Mouse (Mus musculus) ES-CJ7 (cell line): Measurements from ENCODE around the gene Rbms1.

Source experiments
- DNase-seq: peaks from one replicate; pipeline ENCODE4 v3.0.0; 2011; ENCODE audit warnings: low read depth, low spot score

The Rbms1 gene

DNA sequence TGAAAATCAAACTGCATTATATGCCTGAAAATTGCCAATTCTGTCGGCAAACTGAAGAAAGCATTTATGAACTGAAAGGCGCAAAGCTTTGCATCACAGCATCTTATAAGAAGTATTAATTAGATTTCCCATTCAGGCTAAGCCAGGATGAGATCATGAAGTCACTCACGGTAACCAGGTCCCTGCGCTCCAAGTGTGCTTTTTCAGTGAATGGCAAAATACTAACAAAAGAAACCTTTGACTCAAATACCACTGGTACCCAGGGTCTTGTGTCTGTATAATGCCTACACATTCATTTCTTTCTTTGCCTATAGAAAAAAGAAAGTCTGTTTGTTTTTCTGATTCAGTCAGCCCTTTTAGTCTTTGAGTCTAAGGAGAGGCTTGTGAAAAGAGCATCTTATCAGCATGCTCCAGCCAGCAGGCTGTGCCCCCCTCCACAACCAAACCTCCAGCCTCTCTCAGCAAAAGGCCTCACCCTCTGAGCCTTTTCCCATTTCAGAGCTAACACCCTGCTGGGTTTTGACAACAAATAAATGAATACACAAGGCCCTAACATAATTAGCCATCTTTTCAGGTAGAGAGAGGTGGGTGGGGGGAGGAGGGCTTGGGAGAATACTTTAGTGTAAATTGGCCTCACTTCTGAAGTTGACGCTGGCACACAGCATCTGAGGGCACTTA is 83.7 kb downstream of the Rbms1 start:
- no peak for DNase-seq

DNA sequence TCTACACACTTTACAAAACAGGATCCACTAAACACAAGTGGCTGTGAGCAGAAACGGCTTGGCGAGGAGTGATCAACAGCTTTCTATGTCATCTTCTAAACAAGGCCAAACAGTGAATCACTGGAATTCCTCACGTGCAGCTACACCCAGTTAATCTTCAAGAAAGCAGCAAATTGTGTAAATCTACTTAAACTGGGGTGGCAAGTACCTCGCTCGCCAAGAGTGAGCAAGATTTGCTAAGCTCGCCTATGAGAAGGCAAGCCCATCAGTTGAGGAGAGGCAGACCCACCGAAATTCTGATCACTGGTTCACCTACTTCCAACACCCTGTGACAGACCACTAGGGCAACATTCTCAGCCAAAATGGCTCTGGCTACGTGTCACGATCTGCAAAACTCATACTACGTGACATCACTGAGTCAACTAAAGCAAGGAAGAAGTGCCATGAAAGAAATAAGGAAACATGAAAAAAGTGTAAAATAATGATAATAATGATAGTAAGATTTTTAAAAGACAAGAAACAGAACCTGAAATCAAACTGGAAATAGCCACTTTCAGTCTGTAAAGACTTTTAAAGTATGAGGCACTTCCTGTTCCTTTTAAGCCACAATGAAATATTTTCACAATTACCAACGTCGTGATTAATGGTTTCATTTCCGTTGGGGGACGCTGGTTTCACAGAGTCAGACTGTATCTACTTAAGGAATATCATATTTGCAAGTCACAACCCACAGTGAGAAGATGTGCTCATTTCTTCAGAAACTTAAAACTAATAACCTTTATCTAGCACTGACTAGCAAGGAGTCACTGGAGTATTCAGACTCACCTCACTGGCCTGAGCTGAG is 85.2 kb downstream of the Rbms1 start:
- no peak for DNase-seq

DNA sequence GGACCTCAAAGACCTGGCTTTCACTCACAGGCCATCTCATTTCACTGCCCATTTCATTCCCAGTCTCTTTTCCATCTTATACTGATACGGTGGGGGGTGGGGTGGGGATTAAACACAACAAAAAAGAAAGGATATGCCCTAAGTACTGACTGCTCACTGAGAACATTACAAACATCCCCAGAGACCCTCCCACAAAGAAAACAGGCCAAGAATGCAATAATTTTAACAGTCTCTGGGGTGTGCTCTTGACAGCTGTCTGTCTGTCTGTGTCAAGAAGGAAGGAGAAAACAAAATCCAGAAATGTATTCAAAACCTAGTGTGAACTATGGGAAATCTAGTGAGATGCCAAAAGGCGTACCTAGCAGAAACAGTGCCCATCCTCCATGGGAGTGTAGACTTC is 86.1 kb downstream of the Rbms1 start:
- DNase-seq = no peak

DNA sequence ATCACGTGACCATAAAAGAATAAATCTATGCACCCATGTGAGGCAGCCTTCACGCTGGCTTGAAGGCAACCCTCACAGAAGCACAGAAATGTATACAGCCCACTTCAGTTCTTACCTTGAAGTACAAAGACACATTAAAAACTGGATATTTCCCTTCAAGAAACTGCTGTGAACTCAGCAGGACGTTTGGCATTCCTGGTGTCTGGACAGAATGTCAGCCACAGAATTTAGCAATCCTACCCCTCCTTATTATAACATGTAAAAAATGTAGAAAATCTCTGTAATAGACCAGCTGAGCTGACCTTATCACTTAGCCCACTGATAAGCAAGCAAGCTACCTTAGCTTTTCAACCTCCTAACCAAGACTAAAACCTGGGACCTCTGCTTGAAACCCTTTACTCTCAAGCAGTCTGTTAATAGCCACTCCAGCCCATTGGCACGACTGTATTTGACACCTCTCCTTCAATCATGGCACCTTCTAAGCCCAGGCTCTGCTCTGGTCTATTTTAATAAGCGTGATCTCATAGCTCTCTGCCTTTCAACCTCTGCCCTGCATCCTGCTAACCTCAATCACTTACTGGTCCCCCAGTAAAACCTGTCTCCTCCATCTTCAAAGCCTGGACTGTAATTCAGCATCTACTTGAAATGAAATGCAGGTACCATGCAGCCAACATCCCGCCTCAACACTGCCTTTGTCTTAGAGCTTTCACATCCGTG is 90.7 kb downstream of the Rbms1 start:
- no peak for DNase-seq

DNA sequence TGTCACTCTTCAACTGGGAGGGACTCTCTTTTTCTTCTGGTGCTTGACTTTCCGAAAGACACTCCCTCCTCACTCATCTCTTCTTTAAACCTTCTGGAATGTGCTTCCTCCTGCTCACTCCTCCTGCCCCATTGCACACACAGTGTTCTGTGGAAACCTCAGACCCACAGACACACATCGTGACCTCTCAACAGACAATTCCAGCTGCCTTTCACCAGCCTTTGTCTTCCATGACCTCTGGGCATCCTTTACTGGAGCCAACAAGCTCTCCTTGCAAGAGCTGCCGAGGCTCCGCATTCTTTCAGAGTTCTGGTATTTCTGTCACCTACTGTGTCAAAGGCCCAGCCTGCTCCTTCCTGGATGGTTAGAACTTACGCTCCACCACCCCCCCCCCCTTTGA is 92.0 kb downstream of the Rbms1 start:
- peak; percentile 91 for DNase-seq

DNA sequence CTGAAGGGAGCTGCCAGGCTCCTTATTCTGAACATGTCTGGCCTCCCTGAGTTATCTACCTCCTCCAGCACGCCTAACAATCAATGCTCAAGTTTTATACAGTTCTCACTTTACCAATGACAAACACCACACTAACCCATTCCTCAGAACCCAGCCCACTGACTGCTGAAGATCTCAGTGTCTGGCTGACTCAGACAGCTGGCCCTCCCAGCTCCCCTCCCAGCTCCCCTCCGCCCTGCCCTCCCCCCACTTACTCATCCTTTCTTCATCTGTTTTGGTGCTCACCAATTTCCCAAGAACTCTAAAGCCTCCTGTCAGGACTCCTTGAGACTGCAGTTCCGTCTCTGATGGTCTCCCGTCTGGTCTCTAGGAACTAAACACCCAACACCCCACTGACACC is 92.5 kb downstream of the Rbms1 start:
- DNase-seq = no peak

DNA sequence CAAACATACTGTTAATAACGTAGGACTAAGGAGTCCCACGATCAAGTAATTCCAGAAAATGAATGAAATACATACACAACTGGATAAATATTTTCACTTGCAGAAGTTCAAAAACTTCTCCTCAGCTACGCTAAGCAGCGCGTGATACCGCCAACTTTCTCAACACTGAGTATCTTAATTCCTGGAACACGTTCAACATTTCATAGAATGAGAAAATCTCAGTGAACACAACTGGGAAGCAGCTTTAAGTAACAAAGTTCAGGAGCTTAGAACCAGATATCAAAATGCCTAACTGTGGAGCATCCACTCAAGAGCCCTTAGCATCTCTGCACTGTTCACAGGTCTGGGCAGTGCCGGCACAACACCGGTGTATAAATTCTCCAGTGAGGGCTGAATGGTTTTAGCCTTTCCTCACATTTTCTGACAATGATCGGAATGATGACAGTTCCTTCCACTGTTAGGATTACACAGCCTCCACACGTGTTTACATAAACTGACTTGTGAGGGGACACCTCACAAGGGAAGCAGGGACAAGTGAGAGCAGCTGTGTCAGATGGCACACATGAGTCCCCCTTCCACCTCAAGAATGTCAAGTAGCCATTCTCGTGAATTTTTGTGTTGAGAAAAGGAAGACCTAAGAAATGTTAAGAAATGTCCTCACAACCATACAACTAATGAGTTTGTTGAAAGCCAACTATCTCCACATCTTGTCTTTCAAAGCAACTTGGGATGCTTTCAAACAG is 93.8 kb downstream of the Rbms1 start:
- no peak for DNase-seq

DNA sequence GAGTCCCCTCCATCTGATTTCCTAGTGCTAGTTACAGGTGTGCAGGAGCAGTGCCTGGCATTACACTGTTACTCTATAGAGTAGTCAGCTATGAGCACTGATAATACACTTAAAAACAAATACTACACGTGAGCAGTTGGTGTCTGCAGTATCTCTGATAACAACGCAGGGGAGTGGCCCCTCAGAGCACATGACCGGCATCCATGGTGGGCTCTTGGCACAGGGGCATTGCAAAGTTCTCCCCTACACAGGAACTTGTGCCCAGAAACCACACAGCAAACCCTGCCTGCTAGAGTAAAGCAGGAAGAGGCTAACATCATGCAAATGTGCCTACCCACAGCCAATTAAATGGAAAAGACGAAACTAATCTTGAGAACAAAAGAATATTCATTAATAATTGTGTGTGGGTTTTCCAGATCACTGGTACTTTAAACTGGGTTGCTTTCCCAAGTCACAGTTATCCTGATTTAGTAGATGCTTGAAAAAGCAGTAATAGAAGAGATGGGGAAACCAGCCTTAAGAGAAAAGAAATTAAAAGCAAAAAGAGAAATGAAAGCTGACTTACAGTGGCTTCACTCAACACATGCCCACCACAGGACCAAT is 94.8 kb downstream of the Rbms1 start:
- no peak for DNase-seq

DNA sequence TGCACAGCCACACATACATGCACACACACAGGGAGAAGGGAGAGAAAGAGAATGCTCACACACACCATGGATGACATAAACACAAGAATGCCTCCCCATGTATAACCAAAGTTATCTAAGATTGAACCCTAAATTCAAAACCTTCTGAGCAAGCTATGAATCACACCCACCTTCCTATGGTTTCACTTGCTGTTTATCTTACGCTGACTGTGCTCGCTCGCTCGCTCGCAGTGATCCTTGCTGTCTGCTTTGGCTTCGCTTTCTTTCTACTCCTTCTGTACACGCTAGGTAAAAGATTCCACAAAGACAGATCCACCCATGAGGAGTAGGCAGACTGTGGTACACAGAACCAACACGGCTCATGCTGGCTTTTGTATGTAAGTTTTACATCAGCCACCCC is 95.7 kb downstream of the Rbms1 start:
- DNase-seq = no peak

DNA sequence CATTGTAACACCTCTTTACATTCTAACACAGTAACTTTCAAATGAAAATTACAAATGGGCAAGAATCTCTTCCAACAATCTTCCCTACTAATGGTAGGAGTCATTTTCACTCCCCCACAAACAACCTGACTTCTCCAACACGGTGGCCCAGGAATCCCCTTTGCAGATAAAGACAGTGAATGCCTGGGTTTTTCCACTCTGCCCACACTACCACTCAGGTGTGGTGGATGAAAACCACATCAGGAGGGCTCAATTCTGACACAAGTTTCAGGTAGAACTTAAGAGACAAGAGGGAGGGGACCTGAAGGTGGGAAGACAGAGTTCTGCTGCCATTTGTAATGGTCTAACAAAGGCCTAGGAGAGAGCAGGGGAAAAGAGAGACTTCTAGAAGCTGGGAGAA is 97.1 kb downstream of the Rbms1 start:
- no peak for DNase-seq

DNA sequence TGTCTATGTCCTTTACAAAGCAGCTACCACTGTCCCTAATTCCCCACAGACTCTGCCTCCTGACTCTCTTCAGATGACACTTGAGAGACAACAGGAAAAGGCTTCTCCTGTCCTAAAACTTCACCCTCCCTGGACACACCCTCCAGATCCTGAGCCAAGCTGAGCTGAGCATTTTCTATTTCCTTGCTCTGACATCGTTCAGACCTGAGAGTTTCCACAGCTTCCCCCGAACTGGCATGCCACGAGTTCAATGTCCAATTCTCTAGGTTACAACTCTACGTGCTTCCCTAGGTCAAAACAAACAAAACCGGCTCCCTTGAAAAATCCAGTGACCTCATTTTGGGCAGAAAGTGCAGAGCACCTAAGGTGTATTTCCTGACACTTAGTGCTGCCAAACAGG is 98.0 kb downstream of the Rbms1 start:
- no peak for DNase-seq

DNA sequence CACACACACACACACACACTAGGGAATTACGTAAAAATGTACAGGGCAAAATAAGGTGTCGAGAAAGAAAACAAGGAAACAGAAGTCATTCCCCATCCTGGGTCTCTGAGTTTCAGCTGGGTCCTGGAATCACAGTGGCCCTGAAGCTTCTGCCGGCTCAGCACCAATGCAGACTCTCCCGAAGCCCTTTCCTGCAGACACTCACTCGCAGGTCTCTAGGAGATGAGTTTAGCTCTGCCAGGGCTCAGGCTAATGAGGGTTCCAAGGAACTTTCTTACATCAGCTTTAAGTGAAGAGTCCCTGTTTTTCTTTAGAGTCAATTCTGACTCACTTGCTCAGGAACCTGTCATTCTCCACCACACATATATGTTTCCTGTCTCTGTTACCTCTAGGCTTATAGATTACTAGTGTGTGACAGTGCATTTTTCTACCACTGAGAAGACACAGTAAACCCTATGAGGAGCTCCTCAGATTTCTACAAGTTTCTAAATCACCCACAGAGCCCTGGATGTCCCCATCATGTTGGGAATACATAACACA is 98.7 kb downstream of the Rbms1 start:
- DNase-seq = no peak

DNA sequence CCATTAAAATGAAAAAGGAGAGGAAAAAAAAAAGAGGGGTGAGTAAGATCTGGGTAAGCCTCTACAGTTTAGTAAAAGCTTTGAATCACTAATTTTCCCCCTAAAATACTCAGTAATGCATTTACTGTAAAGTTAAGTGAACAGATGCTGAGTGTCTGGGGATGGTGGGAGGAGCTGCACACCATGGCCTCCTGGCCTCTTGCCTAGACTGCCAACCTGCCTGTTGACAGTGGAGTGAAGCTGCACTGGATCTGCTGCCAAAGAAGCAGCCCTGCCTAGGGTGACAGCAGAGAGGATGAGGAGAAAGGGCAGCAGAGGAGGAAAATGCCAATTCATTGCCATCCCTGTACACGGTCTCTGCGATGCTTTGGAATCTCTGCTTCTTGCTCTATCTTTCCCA is 99.2 kb downstream of the Rbms1 start:
- DNase-seq = no peak

DNA sequence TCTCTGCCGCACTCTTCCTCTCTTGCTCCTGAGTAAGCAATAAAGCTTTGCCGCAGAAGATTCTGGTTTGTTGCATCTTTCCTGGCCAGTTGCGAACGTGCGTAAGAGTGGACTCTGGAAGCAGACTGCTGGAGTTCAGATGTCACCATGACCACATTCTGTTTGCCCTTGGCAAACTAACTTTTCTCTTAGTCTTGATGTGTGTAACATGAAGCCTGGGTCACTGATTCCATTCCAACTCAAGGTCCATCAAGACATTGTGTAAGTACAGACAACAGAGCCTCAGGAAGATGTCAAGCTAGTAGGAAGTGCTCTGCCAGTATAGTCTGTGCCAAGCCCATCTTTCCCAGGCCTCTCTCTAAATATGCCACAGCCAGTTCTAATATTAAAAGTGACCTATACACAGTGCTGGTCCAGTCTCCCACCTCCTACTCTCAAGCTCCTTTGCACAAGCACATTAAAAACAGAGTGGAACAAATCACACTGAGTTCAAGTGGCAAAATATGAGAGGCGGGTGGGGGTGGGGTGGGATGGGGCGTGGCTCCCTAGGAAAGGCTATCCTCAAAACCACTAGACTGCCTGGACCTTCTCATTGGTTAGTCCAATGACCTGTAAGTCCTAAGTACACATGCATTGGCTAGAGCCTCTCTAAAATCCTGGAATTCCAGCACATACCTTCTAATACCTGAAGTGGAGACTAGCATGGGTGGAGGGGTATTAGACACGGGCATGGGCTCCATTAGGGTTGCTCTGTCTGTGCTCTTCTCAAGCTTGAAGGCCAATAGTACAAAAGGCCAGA is 99.9 kb downstream of the Rbms1 start:
- DNase-seq = no peak

DNA sequence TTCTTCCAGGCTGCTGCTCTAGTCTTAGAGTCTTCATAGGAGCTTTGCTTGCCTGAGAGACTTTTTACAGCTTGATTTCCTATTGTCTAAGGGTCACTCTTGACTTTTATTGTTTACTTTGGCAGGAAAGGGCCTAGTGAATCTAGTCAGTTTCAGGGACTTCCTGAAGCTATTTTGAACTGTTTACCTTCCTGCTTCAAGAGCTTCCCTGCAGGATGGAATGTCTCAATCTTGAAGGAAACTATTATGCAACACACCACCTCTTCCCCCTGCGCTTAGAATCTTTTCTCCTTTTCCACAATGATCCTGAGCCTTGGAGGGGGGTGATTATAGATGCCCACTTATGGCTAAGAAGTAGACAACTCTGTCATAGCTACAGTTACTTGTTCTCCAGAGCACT is 104.9 kb downstream of the Rbms1 start:
- no peak for DNase-seq

DNA sequence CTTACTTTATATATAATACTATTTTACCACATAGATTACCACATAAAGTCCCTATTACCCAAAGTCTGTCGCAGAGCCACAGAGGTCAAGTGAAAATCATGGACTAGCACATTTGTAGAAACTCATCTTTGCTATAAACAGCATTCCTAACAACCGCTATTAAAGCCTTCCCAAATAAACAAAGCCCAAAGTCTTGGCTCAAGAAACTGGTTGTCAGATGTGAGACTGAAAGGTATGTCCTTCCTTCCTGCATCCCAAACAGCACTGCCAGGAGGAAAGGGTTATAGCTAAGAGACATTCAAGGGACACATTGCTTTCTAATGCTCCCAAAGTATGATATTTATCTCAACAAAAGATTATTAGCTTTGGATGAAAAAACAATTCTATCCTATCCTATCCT is 106.9 kb downstream of the Rbms1 start:
- DNase-seq = no peak

DNA sequence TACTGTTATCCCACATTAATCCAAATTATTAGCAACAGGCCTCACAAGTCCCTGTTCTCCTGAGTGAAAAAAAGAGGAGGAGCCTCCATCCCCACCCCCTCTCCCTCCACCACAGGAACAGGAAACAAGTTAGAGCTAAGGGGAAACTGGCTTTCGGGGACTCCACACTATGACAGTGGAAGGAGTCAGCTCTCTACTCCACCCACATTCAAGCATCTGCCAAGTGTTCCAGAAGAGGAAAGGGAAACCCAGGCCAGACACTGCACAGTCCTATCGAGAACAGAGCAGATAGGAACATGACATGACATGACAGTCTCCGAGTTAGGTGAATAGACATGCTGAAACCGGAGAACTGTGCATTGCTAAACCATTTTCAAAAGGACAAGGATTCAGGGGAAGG is 108.0 kb downstream of the Rbms1 start:
- no peak for DNase-seq

DNA sequence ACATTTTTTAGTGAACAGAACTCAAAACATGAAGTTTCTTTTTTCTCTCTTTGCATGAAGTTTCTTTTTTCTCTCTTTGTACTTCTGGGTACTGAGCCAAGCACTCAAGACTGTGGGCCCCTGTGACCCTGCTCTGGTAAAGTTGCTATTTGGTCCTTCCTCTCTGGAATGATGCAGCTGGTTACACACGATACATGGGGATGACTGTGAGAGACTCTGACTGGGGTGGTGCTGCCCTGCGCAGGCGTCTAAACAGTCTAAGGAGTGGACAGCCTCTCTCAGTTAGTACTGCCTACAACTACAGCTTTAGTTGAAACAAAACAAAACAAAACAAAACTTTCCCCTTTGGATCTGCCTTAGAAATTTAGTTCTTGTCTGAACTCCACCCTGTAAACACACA is 111.1 kb downstream of the Rbms1 start:
- DNase-seq = no peak

DNA sequence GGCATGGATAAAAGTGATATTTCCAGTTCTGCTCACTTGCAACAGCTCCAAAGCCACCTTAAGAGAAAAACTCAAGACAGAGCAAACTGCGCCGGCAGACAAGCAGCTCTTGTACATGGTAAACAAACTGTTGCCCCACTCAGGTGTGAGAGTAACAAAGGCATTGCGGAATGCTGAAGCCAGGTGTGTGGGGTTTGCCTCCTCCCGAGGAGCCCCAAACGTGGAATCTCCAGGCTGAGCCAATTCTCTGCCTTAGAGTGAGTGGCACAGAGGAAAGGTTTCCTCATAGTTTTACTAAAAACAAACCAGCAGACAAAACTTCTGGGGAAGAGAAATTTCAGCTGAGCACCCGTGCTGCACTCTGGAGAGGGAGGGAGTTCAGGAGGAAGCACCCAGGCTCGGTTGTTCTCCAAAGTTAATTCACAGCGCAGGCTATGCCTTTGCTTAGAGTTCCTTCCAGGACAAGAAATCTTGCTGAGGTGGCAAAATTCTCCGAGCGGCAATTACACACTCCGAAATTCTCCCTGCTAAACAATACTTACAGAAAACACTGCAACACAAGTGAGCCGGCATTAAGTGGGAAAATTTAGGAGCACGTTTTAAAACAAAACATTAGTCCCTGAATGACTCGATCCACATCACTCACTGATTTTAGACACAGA is 111.8 kb downstream of the Rbms1 start:
- no peak for DNase-seq

DNA sequence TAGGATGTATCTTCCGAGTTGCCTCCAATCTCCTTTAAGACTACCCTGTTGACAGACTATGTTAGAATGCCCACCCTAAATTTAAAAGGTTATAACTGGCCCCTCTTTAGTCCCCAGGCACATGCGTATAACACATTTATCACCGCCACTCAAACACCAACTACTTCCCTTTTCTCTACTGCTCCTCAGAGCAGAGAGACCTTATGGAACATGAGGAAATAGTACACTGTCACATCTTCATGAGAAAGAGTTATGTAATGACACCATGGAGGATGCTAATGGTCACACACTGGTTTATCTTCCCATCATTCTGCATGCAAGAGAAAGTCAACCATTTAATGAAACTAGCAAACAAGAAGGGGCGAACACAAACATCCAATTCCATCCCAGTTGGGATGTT is 114.5 kb downstream of the Rbms1 start:
- DNase-seq = no peak
